ENCODE assay signal across 7 mouse cellular contexts in the genomic region with DNA sequence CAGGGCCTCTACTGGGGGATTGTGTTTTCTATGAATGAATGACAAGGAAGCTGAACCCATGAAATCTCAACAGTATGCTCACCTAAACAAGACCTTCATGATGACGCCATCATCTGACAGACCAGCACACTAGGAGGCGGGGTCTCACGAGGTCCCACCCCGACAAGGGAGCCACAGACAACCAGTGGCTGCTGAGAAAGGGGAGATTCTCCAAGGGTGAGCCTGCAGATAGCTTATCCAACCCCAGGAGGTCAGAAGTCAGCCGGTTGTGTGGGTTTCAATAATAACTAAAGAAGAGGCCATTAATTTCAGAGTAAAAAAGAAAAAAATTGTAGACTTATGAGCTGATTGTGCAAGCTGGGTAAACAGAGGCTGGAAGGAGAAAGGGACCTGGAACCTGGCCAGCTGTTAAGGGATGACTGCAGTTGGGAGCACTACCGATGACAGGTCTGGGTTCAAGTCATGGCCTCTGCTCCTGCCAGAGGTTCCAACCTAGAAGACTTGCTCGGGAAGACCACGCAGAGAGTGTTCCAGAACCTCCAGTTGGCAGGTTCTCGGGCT.
A peak's percentile ranks its signal among the peaks of the same experiment; 100 is the strongest.
DNase-seq lines count a peak whose midpoint lies in the region; ATAC-seq and TF ChIP-seq lines count a peak whose summit lies in the region.

No protein-coding gene starts in this region.

- no peak for TF ChIP-seq POLR2A in cortical plate, adult 2 months (IDR thresholded peaks at IDR 0.05; ENCODE audit: extremely low read depth, insufficient read depth, low read length)
- TF ChIP-seq POLR2A in myocyte (IDR thresholded peaks at IDR 0.05; ENCODE audit: insufficient read length, low read depth), result no peak

- H3K9me3 ChIP-seq in lung, embryonic 15.5 days, result no peaks in the 10 kb centered on the region
- H3K9me3 ChIP-seq in heart, postnatal 0 days (replicated peaks; ENCODE audit: control insufficient read depth, low read length), result no peaks in the 10 kb centered on the region

- intact Hi-C loops in left cerebral cortex, postnatal 10 days (cut with DNase I), result no loop called here

- H3K4me2 ChIP-seq in lung, embryonic 15.5 days, result no peak overlapping the region
- H3K4me2 ChIP-seq in heart, postnatal 0 days (ENCODE audit: low read depth, low read length), result no peak overlapping the region
- H3K4me2 ChIP-seq in myocyte (ENCODE audit: low read depth), result peak overlapping the region; percentile 81

- peak overlapping the region; percentile 88 for H3K27ac ChIP-seq in lung, embryonic 15.5 days
- H3K27ac ChIP-seq in cortical plate, adult 2 months (ENCODE audit: insufficient read depth, low read length), result peak overlapping the region; percentile 93
- peak overlapping the region; percentile 90 for H3K27ac ChIP-seq in heart, postnatal 0 days (ENCODE audit: low read depth)

- no peak for TF ChIP-seq CTCF in cortical plate, adult 2 months (IDR thresholded peaks at IDR 0.05; ENCODE audit: extremely low read depth, insufficient read depth, low read length)
- no peak for TF ChIP-seq CTCF in heart, postnatal 0 days (IDR thresholded peaks at IDR 0.05; ENCODE audit: low read depth)

- no peaks in the 10 kb centered on the region for H3K79me2 ChIP-seq in myocyte (ENCODE audit: control insufficient read depth, insufficient read depth)

- H3K9ac ChIP-seq in lung, embryonic 15.5 days, result no peak overlapping the region
- no peak overlapping the region for H3K9ac ChIP-seq in heart, postnatal 0 days (replicated peaks; ENCODE audit: low read depth, low read length)

- peaks cover 63% of the 10 kb centered on the region for H3K4me1 ChIP-seq in lung, embryonic 15.5 days
- peaks cover 13% of the 10 kb centered on the region for H3K4me1 ChIP-seq in cortical plate, adult 2 months (ENCODE audit: control insufficient read depth, insufficient read depth, low read length)
- H3K4me1 ChIP-seq in heart, postnatal 0 days (ENCODE audit: control insufficient read depth, insufficient read depth), result peaks cover 46% of the 10 kb centered on the region

- no peaks in the 10 kb centered on the region for H3K27me3 ChIP-seq in lung, embryonic 15.5 days
- no peaks in the 10 kb centered on the region for H3K27me3 ChIP-seq in heart, postnatal 0 days (ENCODE audit: control insufficient read depth, insufficient read depth, low read length)
- H3K27me3 ChIP-seq in myocyte (ENCODE audit: control insufficient read depth, insufficient read depth, insufficient read length), result no peaks in the 10 kb centered on the region

- no peak overlapping the region for H3K4me3 ChIP-seq in lung, embryonic 15.5 days
- no peak overlapping the region for H3K4me3 ChIP-seq in cortical plate, adult 2 months (ENCODE audit: insufficient read depth, low read length)
- H3K4me3 ChIP-seq in heart, postnatal 0 days (ENCODE audit: low read depth, low read length), result no peak overlapping the region
- no peak overlapping the region for H3K4me3 ChIP-seq in myocyte

- TF ChIP-seq EP300 in heart, postnatal 0 days (IDR thresholded peaks at IDR 0.05; ENCODE audit: low read depth), result no peak

- no peak overlapping the region for H3ac ChIP-seq in myocyte (ENCODE audit: control insufficient read depth, insufficient read length)

- no peak for DNase-seq in lung, postnatal 25 days (ENCODE audit: low spot score)
- no peak for DNase-seq in heart, postnatal 0 days (ENCODE audit: low spot score)
- no peak for DNase-seq in right cerebral cortex, postnatal 14 days
- DNase-seq in left cerebral cortex, postnatal 10 days (ENCODE audit: extremely low spot score in 1 of 2, low spot score in 2 of 2), result no peak

- no peak for ATAC-seq in lung, embryonic 15.5 days (ENCODE audit: borderline replicate concordance, extremely low read depth, low FRiP score, low TSS enrichment)
- ATAC-seq in heart, postnatal 0 days (ENCODE audit: insufficient read depth, low read depth), result no peak

- 52% methylated on average over 9 of the region's 9 CpGs for WGBS in lung, embryonic 15.5 days
- 65% methylated on average over 9 of the region's 9 CpGs for WGBS in heart, postnatal 0 days

- H3K36me3 ChIP-seq in lung, embryonic 15.5 days, result no peaks in the 10 kb centered on the region
- no peaks in the 10 kb centered on the region for H3K36me3 ChIP-seq in heart, postnatal 0 days (replicated peaks; ENCODE audit: control insufficient read depth, insufficient read depth, low read length)
- no peaks in the 10 kb centered on the region for H3K36me3 ChIP-seq in myocyte (ENCODE audit: control insufficient read depth, insufficient read depth)

TF ChIP-seq in myocyte, 11 proteins besides CTCF, POLR2A, EP300 and RAD21:
- TF ChIP-seq CEBPB (IDR thresholded peaks at IDR 0.05; ENCODE audit: insufficient read depth, poor library complexity, severe bottlenecking) (peak; percentile 44), MAX (IDR thresholded peaks at IDR 0.05; ENCODE audit: low read depth) (no peak)
